Mouse (Mus musculus): ENCODE results near the gene Bmp5. TPM values are rescaled to one million over a fixed set of nuclear protein-coding genes. Genes with fewer than 3 reads are reported as not detected.
A peak's percentile ranks its signal among the peaks of the same experiment; 100 is the strongest.

Gene Bmp5
- total and polyA plus RNA-seq, 2 experiments from 2014 or later, result 2.4 to 2.8 TPM

GRCm38 (mm10) chr9:75808659-75809058 lies 33.5 kb downstream of the Bmp5 start:
- DNase-seq (ENCODE audit: low spot score), result no peak
- Histone ChIP-seq H3K4me3 (ENCODE audit: low read depth, low read length) (no peak overlapping the region), H3K4me1 (ENCODE audit: control insufficient read depth, insufficient read depth) (no peaks in the 10 kb centered on the region), H3K36me3 (replicated peaks; ENCODE audit: control insufficient read depth, insufficient read depth, low read length) (no peaks in the 10 kb centered on the region), H3K9me3 (replicated peaks; ENCODE audit: control insufficient read depth, low read length) (no peaks in the 10 kb centered on the region), H3K4me2 (ENCODE audit: low read depth, low read length) (no peak overlapping the region), H3K9ac (replicated peaks; ENCODE audit: low read depth, low read length) (no peak overlapping the region), H3K27ac (ENCODE audit: low read depth) (no peak overlapping the region), H3K27me3 (ENCODE audit: control insufficient read depth, insufficient read depth, low read length) (no peaks in the 10 kb centered on the region)
- no peak for TF ChIP-seq CTCF (IDR thresholded peaks at IDR 0.05; ENCODE audit: low read depth)
- TF ChIP-seq EP300 (IDR thresholded peaks at IDR 0.05; ENCODE audit: low read depth), result no peak
- WGBS, result 86% methylated on average over 7 of the region's 7 CpGs
- ATAC-seq (ENCODE audit: insufficient read depth, low read depth), result no peak

DNA sequence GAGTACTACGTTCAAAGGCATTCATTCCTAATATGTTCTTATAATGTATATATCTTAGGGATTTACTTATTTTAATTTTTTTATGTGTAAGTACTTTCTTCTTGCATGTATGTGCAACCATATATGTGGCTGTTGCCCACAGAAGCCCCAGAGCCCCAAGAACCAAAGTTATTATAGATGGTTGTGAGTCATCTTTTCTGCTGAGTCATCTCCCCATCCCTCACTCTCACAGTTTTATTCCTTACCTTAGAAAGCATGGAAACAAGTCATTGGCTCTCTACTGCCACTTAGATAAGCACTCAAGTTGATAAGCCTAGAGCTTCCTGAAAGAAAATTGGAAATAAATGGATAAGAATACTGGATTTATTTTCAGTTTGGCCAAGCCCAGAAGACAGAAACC lies 40.0 kb downstream of the Bmp5 start:
- ATAC-seq (ENCODE audit: insufficient read depth, low read depth) (no peak), DNase-seq (ENCODE audit: low spot score) (no peak)
- no peaks in the 10 kb centered on the region for H3K36me3 ChIP-seq (replicated peaks; ENCODE audit: control insufficient read depth, insufficient read depth, low read length)
- H3K4me3 ChIP-seq (ENCODE audit: low read depth, low read length), result no peak overlapping the region
- TF ChIP-seq CTCF (IDR thresholded peaks at IDR 0.05; ENCODE audit: low read depth), result no peak
- TF ChIP-seq EP300 (IDR thresholded peaks at IDR 0.05; ENCODE audit: low read depth), result no peak
- no peaks in the 10 kb centered on the region for H3K9me3 ChIP-seq (replicated peaks; ENCODE audit: control insufficient read depth, low read length)
- no peak overlapping the region for H3K9ac ChIP-seq (replicated peaks; ENCODE audit: low read depth, low read length)
- H3K27me3 ChIP-seq (ENCODE audit: control insufficient read depth, insufficient read depth, low read length), result no peaks in the 10 kb centered on the region
- H3K27ac ChIP-seq (ENCODE audit: low read depth), result no peak overlapping the region
- WGBS, result 84% methylated on average over 1 of the region's 1 CpGs
- no peak overlapping the region for H3K4me2 ChIP-seq (ENCODE audit: low read depth, low read length)
- 0 out of 2 replicates have a peak, but pooled peaks cover 3% of the 10 kb centered on the region for H3K4me1 ChIP-seq (ENCODE audit: control insufficient read depth, insufficient read depth)

DNA sequence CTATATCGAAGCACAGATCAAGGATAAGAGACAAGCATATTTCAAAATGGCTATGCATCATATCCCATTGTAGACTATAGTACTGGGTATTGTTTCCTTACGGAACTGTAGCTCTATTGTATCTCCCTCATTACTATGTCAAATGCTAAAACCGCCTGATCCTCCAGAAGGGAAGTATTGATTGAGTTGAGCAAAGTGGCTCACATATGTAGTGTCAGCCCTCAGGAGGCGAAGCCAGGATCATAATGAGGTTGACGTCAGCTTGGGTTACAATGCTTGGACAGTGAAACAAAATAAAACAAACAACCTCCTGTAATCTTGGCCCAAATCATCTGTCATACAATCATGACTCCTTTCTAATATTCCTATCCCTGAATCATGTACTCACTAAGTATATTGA lies 43.2 kb downstream of the Bmp5 start:
- 0 out of 2 replicates have a peak, but pooled peaks cover 3% of the 10 kb centered on the region for H3K4me1 ChIP-seq (ENCODE audit: control insufficient read depth, insufficient read depth)
- no peak overlapping the region for H3K9ac ChIP-seq (replicated peaks; ENCODE audit: low read depth, low read length)
- no peaks in the 10 kb centered on the region for H3K9me3 ChIP-seq (replicated peaks; ENCODE audit: control insufficient read depth, low read length)
- 92% methylated on average over 5 of the region's 5 CpGs for WGBS
- H3K4me3 ChIP-seq (ENCODE audit: low read depth, low read length), result no peak overlapping the region
- no peak overlapping the region for H3K27ac ChIP-seq (ENCODE audit: low read depth)
- no peaks in the 10 kb centered on the region for H3K27me3 ChIP-seq (ENCODE audit: control insufficient read depth, insufficient read depth, low read length)
- DNase-seq (ENCODE audit: low spot score), result no peak
- H3K36me3 ChIP-seq (replicated peaks; ENCODE audit: control insufficient read depth, insufficient read depth, low read length), result no peaks in the 10 kb centered on the region
- ATAC-seq (ENCODE audit: insufficient read depth, low read depth), result no peak
- no peak overlapping the region for H3K4me2 ChIP-seq (ENCODE audit: low read depth, low read length)
- TF ChIP-seq EP300 (IDR thresholded peaks at IDR 0.05; ENCODE audit: low read depth) (no peak), CTCF (IDR thresholded peaks at IDR 0.05; ENCODE audit: low read depth) (no peak)

GRCm38 (mm10) chr9:75832468-75832867 lies 57.3 kb downstream of the Bmp5 start:
- Histone ChIP-seq H3K27me3 (ENCODE audit: control insufficient read depth, insufficient read depth, low read length) (no peaks in the 10 kb centered on the region), H3K9ac (replicated peaks; ENCODE audit: low read depth, low read length) (no peak overlapping the region), H3K27ac (ENCODE audit: low read depth) (no peak overlapping the region), H3K4me2 (ENCODE audit: low read depth, low read length) (no peak overlapping the region), H3K4me1 (ENCODE audit: control insufficient read depth, insufficient read depth) (no peaks in the 10 kb centered on the region), H3K36me3 (replicated peaks; ENCODE audit: control insufficient read depth, insufficient read depth, low read length) (no peaks in the 10 kb centered on the region), H3K4me3 (ENCODE audit: low read depth, low read length) (no peak overlapping the region), H3K9me3 (replicated peaks; ENCODE audit: control insufficient read depth, low read length) (no peaks in the 10 kb centered on the region)
- ATAC-seq (ENCODE audit: insufficient read depth, low read depth), result no peak
- no peak for DNase-seq (ENCODE audit: low spot score)
- 85% methylated on average over 9 of the region's 9 CpGs for WGBS
- TF ChIP-seq CTCF (IDR thresholded peaks at IDR 0.05; ENCODE audit: low read depth) (no peak), EP300 (IDR thresholded peaks at IDR 0.05; ENCODE audit: low read depth) (no peak)

- DNase-seq (ENCODE audit: low spot score), result peak; percentile 8
- WGBS, result 52% methylated on average over 5 of the region's 5 CpGs
- H3K27ac ChIP-seq (ENCODE audit: low read depth), result no peak overlapping the region
- no peaks in the 10 kb centered on the region for H3K27me3 ChIP-seq (ENCODE audit: control insufficient read depth, insufficient read depth, low read length)
- no peak overlapping the region for H3K4me3 ChIP-seq (ENCODE audit: low read depth, low read length)
- H3K9ac ChIP-seq (replicated peaks; ENCODE audit: low read depth, low read length), result no peak overlapping the region
- no peak for ATAC-seq (ENCODE audit: insufficient read depth, low read depth)
- no peak overlapping the region for H3K4me2 ChIP-seq (ENCODE audit: low read depth, low read length)
- no peaks in the 10 kb centered on the region for H3K4me1 ChIP-seq (ENCODE audit: control insufficient read depth, insufficient read depth)
- no peak for TF ChIP-seq CTCF (IDR thresholded peaks at IDR 0.05; ENCODE audit: low read depth)
- TF ChIP-seq EP300 (IDR thresholded peaks at IDR 0.05; ENCODE audit: low read depth), result no peak
- H3K9me3 ChIP-seq (replicated peaks; ENCODE audit: control insufficient read depth, low read length), result no peaks in the 10 kb centered on the region
- no peaks in the 10 kb centered on the region for H3K36me3 ChIP-seq (replicated peaks; ENCODE audit: control insufficient read depth, insufficient read depth, low read length)
Observed at GRCm38 (mm10) chr9:75833189-75833732, 58.1 kb downstream of the Bmp5 start.

DNA sequence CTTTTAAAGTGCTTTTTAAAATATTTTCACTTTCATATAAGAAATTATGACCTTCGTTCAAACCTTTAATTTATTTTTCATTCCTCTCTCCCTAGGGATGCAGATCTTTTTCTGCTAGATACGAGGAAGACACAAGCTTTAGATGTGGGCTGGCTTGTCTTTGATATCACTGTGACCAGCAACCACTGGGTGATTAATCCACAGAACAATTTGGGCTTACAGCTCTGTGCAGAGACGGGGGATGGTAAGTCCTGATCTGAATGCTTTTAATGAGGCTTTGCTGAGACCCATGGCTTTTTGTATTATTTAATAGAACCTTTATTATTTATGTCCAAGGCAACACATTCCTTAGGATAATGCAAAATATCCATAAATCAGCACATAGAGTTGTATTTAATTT lies 64.3 kb downstream of the Bmp5 start:
- Histone ChIP-seq H3K4me2 (ENCODE audit: low read depth, low read length) (no peak overlapping the region), H3K9ac (replicated peaks; ENCODE audit: low read depth, low read length) (no peak overlapping the region), H3K4me3 (ENCODE audit: low read depth, low read length) (no peak overlapping the region), H3K27me3 (ENCODE audit: control insufficient read depth, insufficient read depth, low read length) (no peaks in the 10 kb centered on the region), H3K27ac (ENCODE audit: low read depth) (no peak overlapping the region), H3K9me3 (replicated peaks; ENCODE audit: control insufficient read depth, low read length) (no peaks in the 10 kb centered on the region), H3K36me3 (replicated peaks; ENCODE audit: control insufficient read depth, insufficient read depth, low read length) (no peaks in the 10 kb centered on the region), H3K4me1 (ENCODE audit: control insufficient read depth, insufficient read depth) (no peaks in the 10 kb centered on the region)
- ATAC-seq (ENCODE audit: insufficient read depth, low read depth), result no peak
- 71% methylated on average over 3 of the region's 3 CpGs for WGBS
- DNase-seq (ENCODE audit: low spot score), result no peak
- TF ChIP-seq CTCF (IDR thresholded peaks at IDR 0.05; ENCODE audit: low read depth), result no peak
- TF ChIP-seq EP300 (IDR thresholded peaks at IDR 0.05; ENCODE audit: low read depth), result no peak

Measured in heart, postnatal 0 days (tissue).